Comparison of ENCODE assay signal across 17 mouse cellular contexts in the genomic region with DNA sequence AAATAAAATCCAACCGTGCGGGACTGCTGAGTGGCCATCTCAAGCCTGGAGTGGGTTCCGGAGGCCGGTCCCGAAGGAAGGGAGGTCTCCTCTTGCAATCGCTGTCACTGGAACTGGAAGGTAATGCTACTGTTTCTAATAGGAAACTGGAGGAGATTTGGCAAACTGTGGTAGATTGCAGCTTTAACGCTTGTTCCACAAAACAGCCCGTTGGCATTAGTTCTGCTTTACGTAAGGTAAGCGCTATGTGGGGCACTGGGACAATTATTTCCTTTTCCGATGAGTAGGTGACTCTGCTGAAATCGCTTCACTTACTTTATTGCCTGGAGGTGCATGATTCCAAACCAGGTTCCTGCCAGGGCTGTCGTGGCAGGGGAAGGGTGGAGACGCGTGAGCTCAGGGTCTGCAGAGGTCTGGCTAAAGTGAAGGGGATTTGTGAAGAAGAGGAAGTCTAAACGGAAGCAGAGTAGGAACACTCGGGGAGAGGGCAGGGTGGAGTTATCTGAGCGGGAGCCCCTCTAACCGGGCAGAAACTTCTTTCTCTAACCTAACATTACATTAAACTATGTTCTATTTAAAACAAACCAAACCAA.
DNase-seq lines count a peak whose midpoint lies in the region; ATAC-seq lines count a peak whose summit lies in the region.
"Had no signal": no experiment of that assay in that cellular context is flagged by ENCODE, and none has a peak within 500 bp of the region (broad histone marks: within the 10 kb centered on the region; RNA-seq: fewer than 3 reads in every experiment).

No protein-coding gene starts in this region.

- 0 out of 2 replicates have a peak overlapping the region, but pooled peaks have one; percentile 20 for H3K4me2 ChIP-seq in liver, embryonic 12.5 days
- H3K4me2 ChIP-seq in liver, embryonic 11.5 days, result no peak overlapping the region; the same call in 1 of the 2 replicates
- peak overlapping the region; percentile 34 for H3K4me2 ChIP-seq in embryonic facial prominence, embryonic 13.5 days
- H3K4me2 ChIP-seq: forebrain, embryonic 13.5 days; hindbrain, embryonic 13.5 days; intestine, embryonic 15.5 days; kidney, embryonic 15.5 days; midbrain, embryonic 12.5 days had no signal

- no peaks in the 10 kb centered on the region for H3K4me1 ChIP-seq in liver, embryonic 12.5 days
- no peaks in the 10 kb centered on the region for H3K4me1 ChIP-seq in liver, embryonic 11.5 days (replicated peaks; ENCODE audit: control insufficient read depth, insufficient read depth, low read length)
- no peaks in the 10 kb centered on the region for H3K4me1 ChIP-seq in embryonic facial prominence, embryonic 13.5 days
- H3K4me1 ChIP-seq in megakaryocyte, embryonic 14.5 days, result no peaks in the 10 kb centered on the region
- H3K4me1 ChIP-seq: forebrain, embryonic 13.5 days; hindbrain, embryonic 13.5 days; intestine, embryonic 15.5 days; kidney, embryonic 15.5 days; midbrain, embryonic 12.5 days had no signal

- ATAC-seq in frontal cortex, adult (ENCODE audit: low TSS enrichment), result peak; percentile 35; the same call in 1 of the 2 replicates
- no peak for ATAC-seq in liver, embryonic 12.5 days
- no peak for ATAC-seq in liver, embryonic 11.5 days (replicated peaks; ENCODE audit: low FRiP score)
- ATAC-seq in embryonic facial prominence, embryonic 13.5 days (ENCODE audit: insufficient number of reproducible peaks, insufficient read depth, low FRiP score, low TSS enrichment, low read depth), result no peak
- ATAC-seq: forebrain, embryonic 13.5 days; intestine, embryonic 15.5 days had no signal

- H3K9me3 ChIP-seq in liver, embryonic 12.5 days (replicated peaks), result no peaks in the 10 kb centered on the region
- H3K9me3 ChIP-seq in liver, embryonic 11.5 days (ENCODE audit: control insufficient read depth, low read length), result no peaks in the 10 kb centered on the region
- H3K9me3 ChIP-seq in embryonic facial prominence, embryonic 13.5 days, result no peaks in the 10 kb centered on the region
- peaks cover 10% of the 10 kb centered on the region; the same call in 1 of the 2 replicates for H3K9me3 ChIP-seq in megakaryocyte, embryonic 14.5 days
- H3K9me3 ChIP-seq: forebrain, embryonic 13.5 days; hindbrain, embryonic 13.5 days; intestine, embryonic 15.5 days; kidney, embryonic 15.5 days; midbrain, embryonic 12.5 days had no signal

- no peak overlapping the region for H3K9ac ChIP-seq in liver, embryonic 12.5 days
- H3K9ac ChIP-seq in liver, embryonic 11.5 days (ENCODE audit: low read depth, low read length), result no peak overlapping the region
- H3K9ac ChIP-seq in embryonic facial prominence, embryonic 13.5 days, result no peak overlapping the region
- H3K9ac ChIP-seq: forebrain, embryonic 13.5 days; hindbrain, embryonic 13.5 days; intestine, embryonic 15.5 days; kidney, embryonic 15.5 days; midbrain, embryonic 12.5 days had no signal

- 52% methylated on average over 19 of the region's 19 CpGs for WGBS in liver, embryonic 12.5 days (ENCODE audit: insufficient replicate concordance)
- WGBS in liver, embryonic 11.5 days, result 68% methylated on average over 19 of the region's 19 CpGs
- 63% methylated on average over 19 of the region's 19 CpGs for WGBS in embryonic facial prominence, embryonic 13.5 days

- H3K36me3 ChIP-seq in liver, embryonic 12.5 days, result no peaks in the 10 kb centered on the region
- no peaks in the 10 kb centered on the region for H3K36me3 ChIP-seq in liver, embryonic 11.5 days (ENCODE audit: control insufficient read depth, insufficient read depth, low read length)
- H3K36me3 ChIP-seq in embryonic facial prominence, embryonic 13.5 days, result peaks cover 32% of the 10 kb centered on the region
- H3K36me3 ChIP-seq in megakaryocyte, embryonic 14.5 days (replicated peaks; ENCODE audit: low read length), result no peaks in the 10 kb centered on the region
- H3K36me3 ChIP-seq: intestine, embryonic 15.5 days had no signal

- no peak for DNase-seq in frontal cortex, postnatal 10 days (ENCODE audit: low spot score in 2 of 2)
- no peak for DNase-seq in liver, embryonic 11.5 days (ENCODE audit: low spot score)
- DNase-seq in embryo, embryonic 10 days (ENCODE audit: low spot score), result no peak
- DNase-seq in layer of hippocampus, adult 18-20 months (ENCODE audit: low spot score in 2 of 2), result no peak
- DNase-seq: adrenal gland, adult 2 months; cerebellum, adult 18-20 months; thymus, adult 18-20 months had no signal

- no peak overlapping the region for H3K4me3 ChIP-seq in liver, embryonic 12.5 days
- no peak overlapping the region for H3K4me3 ChIP-seq in liver, embryonic 11.5 days (ENCODE audit: low read depth, low read length)
- no peak overlapping the region for H3K4me3 ChIP-seq in embryonic facial prominence, embryonic 13.5 days
- peak overlapping the region; percentile 21 for H3K4me3 ChIP-seq in megakaryocyte, embryonic 14.5 days (replicated peaks)
- H3K4me3 ChIP-seq: forebrain, embryonic 13.5 days; hindbrain, embryonic 13.5 days; intestine, embryonic 15.5 days; kidney, embryonic 15.5 days; midbrain, embryonic 12.5 days had no signal

- no peaks in the 10 kb centered on the region for H3K27me3 ChIP-seq in liver, embryonic 12.5 days (replicated peaks)
- H3K27me3 ChIP-seq in liver, embryonic 11.5 days (replicated peaks; ENCODE audit: control insufficient read depth, insufficient read depth, low read length), result no peaks in the 10 kb centered on the region
- H3K27me3 ChIP-seq in embryonic facial prominence, embryonic 13.5 days, result no peaks in the 10 kb centered on the region
- no peaks in the 10 kb centered on the region for H3K27me3 ChIP-seq in megakaryocyte, embryonic 14.5 days (replicated peaks)
- H3K27me3 ChIP-seq: CH12.LX; forebrain, embryonic 13.5 days; hindbrain, embryonic 13.5 days; intestine, embryonic 15.5 days; kidney, embryonic 15.5 days; midbrain, embryonic 12.5 days had no signal

- no peak overlapping the region for H3K27ac ChIP-seq in liver, embryonic 12.5 days
- H3K27ac ChIP-seq in liver, embryonic 11.5 days (ENCODE audit: low read depth, low read length), result no peak overlapping the region
- H3K27ac ChIP-seq in embryonic facial prominence, embryonic 13.5 days, result no peak overlapping the region
- H3K27ac ChIP-seq: forebrain, embryonic 13.5 days; hindbrain, embryonic 13.5 days; intestine, embryonic 15.5 days; kidney, embryonic 15.5 days; midbrain, embryonic 12.5 days had no signal
